In genomic region chr13:34084026-34084750, GRCm38 (mm10) we compare ENCODE assay signal across 11 mouse cellular contexts. TPM values are rescaled to one million over a fixed set of nuclear protein-coding genes. Genes with fewer than 3 reads are reported as not detected.
DNase-seq lines count a peak whose midpoint lies in the region; ATAC-seq lines count a peak whose summit lies in the region.
"Had no signal": no experiment of that assay in that cellular context is flagged by ENCODE, and none has a peak within 500 bp of the region (broad histone marks: within the 10 kb centered on the region; RNA-seq: fewer than 3 reads in every experiment).

No protein-coding gene starts in this region.

- H3K9me3 ChIP-seq in kidney, embryonic 15.5 days (replicated peaks), result no peaks in the 10 kb centered on the region
- H3K9me3 ChIP-seq in limb, embryonic 15.5 days, result no peaks in the 10 kb centered on the region
- H3K9me3 ChIP-seq: hindbrain, embryonic 10.5 days had no signal

- H3K27ac ChIP-seq in kidney, embryonic 15.5 days, result no peak overlapping the region
- H3K27ac ChIP-seq in limb, embryonic 15.5 days, result peak overlapping the region; percentile 82
- H3K27ac ChIP-seq: hindbrain, embryonic 10.5 days had no signal

- 0 out of 2 replicates have a peak, but pooled peaks cover 2% of the 10 kb centered on the region for H3K27me3 ChIP-seq in kidney, embryonic 15.5 days
- H3K27me3 ChIP-seq in limb, embryonic 15.5 days, result no peaks in the 10 kb centered on the region
- H3K27me3 ChIP-seq: Patski had no signal

- no peak overlapping the region for H3K4me3 ChIP-seq in kidney, embryonic 15.5 days (replicated peaks)
- no peak overlapping the region for H3K4me3 ChIP-seq in limb, embryonic 15.5 days
- H3K4me3 ChIP-seq: hindbrain, embryonic 10.5 days had no signal

- no peaks in the 10 kb centered on the region for H3K36me3 ChIP-seq in kidney, embryonic 15.5 days
- H3K36me3 ChIP-seq in limb, embryonic 15.5 days, result no peaks in the 10 kb centered on the region
- H3K36me3 ChIP-seq: hindbrain, embryonic 10.5 days had no signal

- peak; percentile 50 to 72 for DNase-seq in kidney, postnatal 25 days
- DNase-seq in NIH3T3 (ENCODE audit: low read depth) (peak; percentile 67), liver (no peak)
- DNase-seq in brain, adult 2 months (ENCODE audit: low read depth, low spot score), result peak; percentile 61
- no peak for DNase-seq in embryo, embryonic 11 days
- DNase-seq: layer of hippocampus, postnatal 36 days had no signal

- no peak for ATAC-seq in kidney, embryonic 15.5 days (replicated peaks; ENCODE audit: low FRiP score)
- ATAC-seq in limb, embryonic 15.5 days (ENCODE audit: insufficient number of reproducible peaks, low FRiP score, low TSS enrichment, low read depth), result no peak
- no peak for ATAC-seq in megakaryocyte-erythroid progenitor cell, adult 5-6 weeks (replicated peaks; ENCODE audit: low FRiP score, low TSS enrichment, poor library complexity, severe bottlenecking)
- ATAC-seq: Patski had no signal

- H3K9ac ChIP-seq in kidney, embryonic 15.5 days, result no peak overlapping the region
- no peak overlapping the region for H3K9ac ChIP-seq in limb, embryonic 15.5 days

- no peak overlapping the region for H3K4me2 ChIP-seq in kidney, embryonic 15.5 days
- H3K4me2 ChIP-seq in limb, embryonic 15.5 days, result no peak overlapping the region

- WGBS in kidney, embryonic 15.5 days, result 68% methylated on average over 9 of the region's 9 CpGs
- 49% methylated on average over 9 of the region's 9 CpGs for WGBS in limb, embryonic 15.5 days

- H3K4me1 ChIP-seq in kidney, embryonic 15.5 days, result peaks cover 5% of the 10 kb centered on the region; the same call in 1 of the 2 replicates
- H3K4me1 ChIP-seq in limb, embryonic 15.5 days, result peaks cover 8% of the 10 kb centered on the region; the same call in 1 of the 2 replicates

RNA-seq across cellular contexts. Expression of gene Tubb2a, which starts 6.4 kb away (rescaled TPM):
- 102 and 132 TPM in 2 replicates for polyA plus RNA-seq in kidney, embryonic 15.5 days (2015; fragmentation: Nextera tagmentation; extraction: Ambion mirVana)
- 188 and 249 TPM in 2 replicates for polyA plus RNA-seq in limb, embryonic 15.5 days (2015; fragmentation: Nextera tagmentation; extraction: Ambion mirVana)
- 18.2 and 19.1 TPM in 2 replicates for total RNA-seq in megakaryocyte-erythroid progenitor cell, adult 5-6 weeks (2014; fragmentation: Nextera tagmentation)
- total RNA-seq in megakaryocyte-erythroid progenitor cell, adult 5-6 weeks (2017), result 19.0 and 21.9 TPM in 2 replicates

RNA-seq across cellular contexts. Expression of gene Tubb2b, which starts 46.1 kb away (rescaled TPM):
- polyA plus RNA-seq in kidney, embryonic 15.5 days (2015; fragmentation: Nextera tagmentation; extraction: Ambion mirVana), result 29.3 and 36.6 TPM in 2 replicates
- polyA plus RNA-seq in limb, embryonic 15.5 days (2015; fragmentation: Nextera tagmentation; extraction: Ambion mirVana), result 33.5 and 34.5 TPM in 2 replicates
- total RNA-seq in megakaryocyte-erythroid progenitor cell, adult 5-6 weeks (2014; fragmentation: Nextera tagmentation), result not detected in 2 replicates
- total RNA-seq in megakaryocyte-erythroid progenitor cell, adult 5-6 weeks (2017), result not detected in 2 replicates

RNA-seq across cellular contexts. Expression of gene Bphl, which starts 46.8 kb away (rescaled TPM):
- 66.7 and 72.2 TPM in 2 replicates for polyA plus RNA-seq in kidney, embryonic 15.5 days (2015; fragmentation: Nextera tagmentation; extraction: Ambion mirVana)
- 38.9 and 45.0 TPM in 2 replicates for polyA plus RNA-seq in limb, embryonic 15.5 days (2015; fragmentation: Nextera tagmentation; extraction: Ambion mirVana)
- total RNA-seq in megakaryocyte-erythroid progenitor cell, adult 5-6 weeks (2014; fragmentation: Nextera tagmentation), result 15.3 and 33.4 TPM in 2 replicates
- total RNA-seq in megakaryocyte-erythroid progenitor cell, adult 5-6 weeks (2017), result 16.5 and 27.3 TPM in 2 replicates

Comparison
In these comparisons a context has a peak if more than half of its experiments do, and no peak if none do; other contexts are left out.
1. DNase-seq: peak in kidney, postnatal 25 days (2 of 2), NIH3T3 (single experiment) and brain, adult 2 months (single experiment); none in liver (single experiment) and embryo, embryonic 11 days (single experiment).